Mouse (Mus musculus) hindbrain, postnatal 0 days (tissue): ENCODE data around the gene Amz2. TPM values are rescaled to one million over a fixed set of nuclear protein-coding genes. Genes with fewer than 3 reads are reported as not detected.

Experiments
- ATAC-seq: fragments of 200-750 bp; cut with Nextera tagmentation; 2 replicates; pipeline ENCODE4 v1.8.0; 2017; ENCODE audit warnings: mild to moderate bottlenecking, moderate TSS enrichment, moderate library complexity
- DNase-seq: peaks from one replicate; pipeline ENCODE4 v3.0.0-alpha.2; 2015; ENCODE audit warnings: low spot score
- H3K27ac ChIP-seq: fragments of 300-500 bp; sonication (generic); 2 replicates; pipeline ENCODE4 v1.5.1; 2014; ENCODE audit warnings: mild to moderate bottlenecking
- H3K27me3 ChIP-seq: fragments of 300-500 bp; sonication (generic); 2 replicates; pipeline ENCODE4 v1.6.1; 2014; ENCODE audit warnings: low read length, mixed read lengths; ENCODE audit not compliant: insufficient read depth
- H3K36me3 ChIP-seq: fragments of 300-500 bp; sonication (generic); 2 replicates; pipeline ENCODE4 v1.6.1; 2014; ENCODE audit warnings: low read length, mixed read lengths; ENCODE audit not compliant: insufficient read depth
- H3K4me1 ChIP-seq: fragments of 300-500 bp; sonication (generic); 2 replicates; pipeline ENCODE4 v1.6.1; 2014; ENCODE audit warnings: antibody characterized with exemption, low read length, mixed read lengths; ENCODE audit not compliant: insufficient read depth
- H3K4me2 ChIP-seq: fragments of 300-500 bp; sonication (generic); 2 replicates; pipeline ENCODE4 v1.6.1; 2014; ENCODE audit warnings: low read depth, mild to moderate bottlenecking, low read length, moderate library complexity, mixed read lengths
- H3K4me3 ChIP-seq: fragments of 300-500 bp; sonication (generic); 2 replicates; pipeline ENCODE4 v1.5.1; 2014; ENCODE audit warnings: low read length
- H3K9ac ChIP-seq: fragments of 300-500 bp; sonication (generic); replicated peaks from 2 replicates; pipeline ENCODE4 v1.6.1; 2014; ENCODE audit warnings: mild to moderate bottlenecking, low read length, moderate library complexity, mixed read lengths
- H3K9me3 ChIP-seq: fragments of 300-500 bp; sonication (generic); 2 replicates; pipeline ENCODE4 v1.6.1; 2016; ENCODE audit warnings: low read length, mixed read lengths
- CTCF ChIP-seq: IDR thresholded peaks from 2 replicates; pipeline ENCODE4 v1.5.1; 2016; ENCODE audit warnings: antibody characterized with exemption, control low read depth, low read depth
- WGBS: fragments of 180-500 bp; shearing (Covaris S2); extraction: QIAGEN DNeasy Blood & Tissue Kit; methylation state at CpG from one replicate; pipeline ENCODE4 v1.1.7; 2014; 5-methylcytosine and 5-hydroxymethylcytosine counted together
- microRNA-seq, 2 experiments: library from miRNA; unstranded; fragments of <30 nt; microRNA quantifications; one replicate each; pipeline ENCODE4; 2016
- polyA plus RNA-seq: library from polyadenylated mRNA; unstranded; fragments of >200 nt; fragmentation: Nextera tagmentation; extraction: Ambion mirVana; gene quantifications from 2 replicates; pipeline ENCODE4 v1.2.1, GENCODE M21; 2015
- total RNA-seq: library from RNA; depleted of rRNA; stranded (reverse); fragments of >200 nt; gene quantifications from 2 replicates; pipeline ENCODE4 v1.2.3, GENCODE M21; 2014; rRNA removed

Amz2 gene
- total and polyA plus RNA-seq, 2 experiments from 2014 or later: 38.4 to 145 TPM

GRCm38 (mm10) chr11:109494890-109495770 is 69.4 kb downstream of the Amz2 start:
- H3K4me3 ChIP-seq: no peak overlapping the region
- no peaks in the 10 kb centered on the region for H3K27me3 ChIP-seq
- H3K4me1 ChIP-seq: no peaks in the 10 kb centered on the region
- no peak overlapping the region for H3K27ac ChIP-seq
- WGBS: 57% methylated on average over 24 of the region's 24 CpGs
- H3K4me2 ChIP-seq: no peak overlapping the region
- DNase-seq (no peak), ATAC-seq (no peak)
- no peak overlapping the region for H3K9ac ChIP-seq
- H3K36me3 ChIP-seq: no peaks in the 10 kb centered on the region
- H3K9me3 ChIP-seq: no peaks in the 10 kb centered on the region
- TF ChIP-seq CTCF: no peak

DNA sequence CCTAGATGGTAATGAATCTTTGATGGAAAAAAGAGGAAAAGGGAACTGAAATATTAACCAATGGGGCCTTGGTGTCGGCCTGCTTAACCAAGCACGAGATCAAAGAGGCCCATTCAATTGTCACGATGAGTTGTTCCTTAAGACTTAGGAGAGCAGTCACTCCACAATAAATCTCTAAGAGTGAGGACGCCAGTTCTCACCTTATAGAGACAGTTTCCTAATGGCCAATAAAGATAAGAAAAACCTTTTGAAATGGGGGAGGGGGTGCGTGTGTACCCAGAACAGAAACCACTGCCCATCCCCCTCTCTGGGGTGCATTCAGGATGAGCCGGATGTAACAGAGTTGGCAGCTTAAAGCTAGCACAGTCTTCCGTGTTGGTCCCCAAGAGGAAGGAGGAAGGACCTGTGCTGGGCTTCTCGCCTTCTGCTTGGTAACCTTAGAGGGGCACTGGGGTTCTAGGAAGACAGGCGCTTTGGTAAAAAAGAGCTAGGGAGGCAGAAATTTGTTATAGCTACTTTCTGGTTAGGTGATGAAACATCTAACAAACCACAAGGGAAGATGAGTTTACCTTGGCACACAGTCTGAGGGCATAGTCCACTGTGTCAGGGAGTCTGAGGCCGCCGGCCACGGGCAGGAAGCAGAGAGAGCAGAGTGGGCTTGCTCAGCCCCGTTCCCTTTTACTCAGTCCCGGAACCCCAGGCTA is 70.2 kb downstream of the Amz2 start:
- Histone ChIP-seq H3K27ac (no peak overlapping the region), H3K27me3 (no peaks in the 10 kb centered on the region), H3K36me3 (no peaks in the 10 kb centered on the region), H3K9me3 (no peaks in the 10 kb centered on the region), H3K9ac (no peak overlapping the region), H3K4me3 (no peak overlapping the region), H3K4me2 (no peak overlapping the region), H3K4me1 (no peaks in the 10 kb centered on the region)
- WGBS: 60% methylated on average over 14 of the region's 14 CpGs
- ATAC-seq (no peak), DNase-seq (no peak)
- no peak for TF ChIP-seq CTCF

DNA sequence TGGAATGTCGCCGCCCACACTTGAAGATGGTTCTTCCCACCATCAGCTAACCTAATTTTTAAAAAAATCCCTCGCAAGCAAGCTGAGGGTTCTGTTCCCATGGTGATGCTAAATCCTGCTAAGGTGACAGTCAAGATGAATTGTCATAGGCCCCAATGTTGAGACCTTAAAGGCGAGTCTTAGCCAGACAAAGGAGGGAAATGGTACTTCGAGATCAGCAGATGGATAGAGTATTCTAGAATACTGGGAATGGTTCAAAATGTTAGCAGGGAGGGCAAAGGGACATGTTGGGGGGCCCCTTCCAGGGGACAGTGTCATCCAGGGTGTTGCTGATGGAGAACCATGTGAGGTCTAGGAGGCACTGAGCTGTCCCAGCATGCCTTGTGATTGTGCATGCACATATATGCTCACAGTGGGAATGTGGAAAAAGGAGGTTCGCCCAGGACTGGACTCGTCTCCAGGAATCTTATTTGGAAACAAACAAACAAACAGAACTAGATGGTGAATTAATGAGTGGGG is 70.8 kb downstream of the Amz2 start:
- DNase-seq: no peak
- Histone ChIP-seq H3K4me2 (no peak overlapping the region), H3K27me3 (no peaks in the 10 kb centered on the region), H3K36me3 (no peaks in the 10 kb centered on the region), H3K4me1 (no peaks in the 10 kb centered on the region), H3K9me3 (no peaks in the 10 kb centered on the region), H3K27ac (no peak overlapping the region), H3K9ac (no peak overlapping the region), H3K4me3 (no peak overlapping the region)
- no peak for TF ChIP-seq CTCF
- 85% methylated on average over 7 of the region's 7 CpGs for WGBS
- ATAC-seq: no peak

DNA sequence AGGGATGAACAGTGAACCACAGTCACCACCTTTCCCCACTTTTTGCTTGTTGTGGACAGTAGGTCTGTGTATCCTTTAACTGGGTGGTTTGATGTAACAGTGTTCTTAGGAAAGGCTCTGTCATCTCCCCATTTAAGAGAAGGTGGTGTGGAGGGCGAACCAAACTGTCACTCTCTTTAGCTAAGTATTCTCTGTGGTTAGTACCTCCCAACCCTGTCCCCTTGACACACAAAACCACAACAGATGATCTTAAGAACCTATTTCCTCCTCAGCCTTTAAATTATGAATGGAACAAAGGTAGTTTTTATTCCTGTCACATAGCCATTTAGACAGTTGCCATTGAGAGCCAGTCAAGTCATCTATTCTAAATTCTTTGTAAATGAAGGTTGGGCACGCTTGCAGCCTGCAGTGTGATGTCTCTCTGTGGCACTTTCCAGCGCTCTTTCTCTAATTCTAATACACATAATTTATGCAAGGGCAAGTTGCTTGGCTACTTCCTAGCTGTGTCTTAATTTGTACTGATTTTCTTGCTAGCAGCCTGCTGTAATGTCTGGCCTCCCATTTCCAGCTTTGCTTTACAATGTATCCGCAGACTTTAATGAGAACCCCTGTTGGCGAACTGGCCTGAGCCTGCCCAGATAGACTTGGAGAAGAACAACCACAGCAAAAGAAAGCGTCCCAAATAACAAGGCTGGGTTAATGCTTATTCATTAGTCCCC is 71.4 kb downstream of the Amz2 start:
- WGBS: 34% methylated on average over 6 of the region's 6 CpGs
- Histone ChIP-seq H3K9me3 (no peaks in the 10 kb centered on the region), H3K36me3 (no peaks in the 10 kb centered on the region), H3K27me3 (no peaks in the 10 kb centered on the region), H3K4me1 (no peaks in the 10 kb centered on the region), H3K27ac (no peak overlapping the region; the same call in 1 of the 2 replicates), H3K4me2 (no peak overlapping the region), H3K4me3 (no peak overlapping the region), H3K9ac (no peak overlapping the region)
- peak; percentile 60 for DNase-seq
- peak; percentile 85 for ATAC-seq
- no peak for TF ChIP-seq CTCF

DNA sequence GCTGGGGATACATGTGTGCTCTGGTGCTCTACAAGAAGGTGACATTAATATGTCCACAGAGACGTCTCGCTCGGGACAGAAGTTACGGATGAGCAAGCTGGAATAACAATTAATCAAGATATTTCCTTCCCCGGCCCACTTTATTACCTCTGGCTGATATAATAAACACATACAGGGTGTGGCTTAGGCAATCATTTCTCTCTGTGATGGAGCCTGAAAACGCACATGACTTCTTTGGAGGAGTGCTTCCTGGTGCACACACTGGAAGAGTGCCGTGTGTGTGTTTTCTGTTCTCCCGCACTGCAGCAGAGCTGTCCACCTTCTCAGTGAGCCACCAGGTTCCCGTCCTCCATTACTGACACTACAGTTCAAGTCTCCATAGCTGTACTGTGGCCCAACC is 72.2 kb downstream of the Amz2 start:
- H3K27ac ChIP-seq: no peak overlapping the region
- H3K9me3 ChIP-seq: no peaks in the 10 kb centered on the region
- ATAC-seq (no peak), DNase-seq (no peak)
- H3K36me3 ChIP-seq: no peaks in the 10 kb centered on the region
- H3K27me3 ChIP-seq: no peaks in the 10 kb centered on the region
- no peak for TF ChIP-seq CTCF
- WGBS: 64% methylated on average over 9 of the region's 9 CpGs
- H3K4me3 ChIP-seq: no peak overlapping the region
- H3K4me2 ChIP-seq: no peak overlapping the region
- H3K9ac ChIP-seq: no peak overlapping the region
- no peaks in the 10 kb centered on the region for H3K4me1 ChIP-seq

DNA sequence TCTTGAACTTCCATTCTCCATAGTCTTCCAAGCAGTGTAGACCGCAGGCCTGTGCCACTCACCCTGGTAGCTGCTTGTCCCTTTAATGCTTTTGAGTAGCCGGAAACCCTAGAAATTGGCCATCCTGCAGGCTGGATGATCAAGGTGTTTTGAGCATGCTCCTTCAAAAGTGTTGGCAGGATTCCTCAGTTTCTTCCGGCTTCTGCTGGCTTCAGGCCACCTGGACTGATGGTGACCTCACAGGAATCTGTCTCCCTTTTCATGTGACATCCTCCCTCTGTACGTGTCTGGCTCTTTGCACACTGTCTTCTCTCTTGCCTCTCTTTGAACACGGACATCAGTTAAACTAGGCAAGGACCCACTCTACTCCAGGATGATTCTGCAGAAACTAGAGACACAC is 74.5 kb downstream of the Amz2 start:
- ATAC-seq (no peak), DNase-seq (no peak)
- Histone ChIP-seq H3K36me3 (no peaks in the 10 kb centered on the region), H3K4me1 (peaks cover 4% of the 10 kb centered on the region), H3K27me3 (no peaks in the 10 kb centered on the region), H3K9me3 (no peaks in the 10 kb centered on the region), H3K9ac (no peak overlapping the region), H3K4me3 (no peak overlapping the region), H3K27ac (no peak overlapping the region), H3K4me2 (no peak overlapping the region)
- 74% methylated on average over 5 of the region's 5 CpGs for WGBS
- TF ChIP-seq CTCF: no peak

Small RNA genes lying within 50 kb of the gene (microRNA-seq; reads per million reads assigned to microRNA genes)
- gene Gm25540: 0 reads per million in 2 experiments

Other genes starting within 250 kb of the Amz2 start
- gene Rgs9, start 127.8 kb upstream of the Amz2 start, total RNA-seq: 28.5 and 30.3 TPM in 2 replicates
- 13.4 and 14.3 TPM in 2 replicates for gene Rgs9, start 127.8 kb upstream of the Amz2 start, polyA plus RNA-seq
- 55.0 and 69.3 TPM in 2 replicates for gene Gna13, start 63.1 kb upstream of the Amz2 start, total RNA-seq
- gene Gna13, start 63.1 kb upstream of the Amz2 start, polyA plus RNA-seq: 38.1 and 44.4 TPM in 2 replicates
- gene 9930022D16Rik, start 12.0 kb upstream of the Amz2 start, total RNA-seq: not detected in 2 replicates
- gene 9930022D16Rik, start 12.0 kb upstream of the Amz2 start, polyA plus RNA-seq: not detected in 2 replicates
- 10.4 and 13.1 TPM in 2 replicates for gene Arsg, start 47.4 kb downstream of the Amz2 start, total RNA-seq
- gene Arsg, start 47.4 kb downstream of the Amz2 start, polyA plus RNA-seq: 9.9 and 10.3 TPM in 2 replicates
- gene Slc16a6, start 47.7 kb downstream of the Amz2 start, total RNA-seq: 10.5 and 11.2 TPM in 2 replicates
- 7.9 and 8.7 TPM in 2 replicates for gene Slc16a6, start 47.7 kb downstream of the Amz2 start, polyA plus RNA-seq
- gene Wipi1, start 186.0 kb downstream of the Amz2 start, total RNA-seq: 14.6 and 23.3 TPM in 2 replicates
- 21.0 and 23.5 TPM in 2 replicates for gene Wipi1, start 186.0 kb downstream of the Amz2 start, polyA plus RNA-seq
- 190 and 198 TPM in 2 replicates for gene Prkar1a, start 223.5 kb downstream of the Amz2 start, total RNA-seq
- 425 and 435 TPM in 2 replicates for gene Prkar1a, start 223.5 kb downstream of the Amz2 start, polyA plus RNA-seq